Mouse (Mus musculus) neural tube, embryonic 14.5 days (tissue): ENCODE measurements around the gene Hist1h3h. TPM values are rescaled to one million over a fixed set of nuclear protein-coding genes. Genes with fewer than 3 reads are reported as not detected.
A peak's percentile ranks its signal among the peaks of the same experiment; 100 is the strongest.
"Not testable (repeated sequence)": the region's sequence is repeated elsewhere in the genome, so short reads cannot be mapped to it uniquely, and the experiment has no call there.

Source experiments
- ATAC-seq: fragments of 200-750 bp; cut with Nextera tagmentation; 2 replicates; pipeline ENCODE4 v1.8.0; 2017; ENCODE audit warnings: low read depth, mild to moderate bottlenecking, moderate TSS enrichment, moderate library complexity
- H3K27ac ChIP-seq: fragments of 300-500 bp; sonication (generic); 2 replicates; pipeline ENCODE4 v1.5.1; 2014; ENCODE audit warnings: low read depth, mild to moderate bottlenecking, control low read depth, low read length, moderate library complexity, mixed read lengths
- H3K27me3 ChIP-seq: fragments of 300-500 bp; sonication (generic); 2 replicates; pipeline ENCODE4 v1.6.1; 2014; ENCODE audit warnings: low read length; ENCODE audit not compliant: control insufficient read depth, insufficient read depth
- H3K36me3 ChIP-seq: fragments of 300-500 bp; sonication (generic); 2 replicates; pipeline ENCODE4 v1.6.1; 2014; ENCODE audit warnings: low read length, mixed read lengths; ENCODE audit not compliant: control insufficient read depth, insufficient read depth
- H3K4me1 ChIP-seq: fragments of 300-500 bp; sonication (generic); 2 replicates; pipeline ENCODE4 v1.6.1; 2014; ENCODE audit warnings: low read length; ENCODE audit not compliant: control insufficient read depth, insufficient read depth
- H3K4me2 ChIP-seq: fragments of 300-500 bp; sonication (generic); 2 replicates; pipeline ENCODE4 v1.6.1; 2014; ENCODE audit warnings: mild to moderate bottlenecking, low read depth, low read length, control low read depth
- H3K4me3 ChIP-seq: fragments of 300-500 bp; sonication (generic); 2 replicates; pipeline ENCODE4 v1.5.1; 2014; ENCODE audit warnings: low read depth, low read length, control low read depth, mixed read lengths
- H3K9ac ChIP-seq: fragments of 300-500 bp; sonication (generic); replicated peaks from 2 replicates; pipeline ENCODE4 v1.6.1; 2014; ENCODE audit warnings: low read depth, mild to moderate bottlenecking, control low read depth, low read length, mixed read lengths
- H3K9me3 ChIP-seq: fragments of 300-500 bp; sonication (generic); 2 replicates; pipeline ENCODE4 v1.6.1; 2016; ENCODE audit warnings: low read length; ENCODE audit not compliant: control insufficient read depth
- WGBS: fragments of 180-500 bp; shearing (Covaris S2); extraction: QIAGEN DNeasy Blood & Tissue Kit; methylation state at CpG from one replicate; pipeline ENCODE4 v1.1.7; 2014; 5-methylcytosine and 5-hydroxymethylcytosine counted together
- polyA plus RNA-seq: library from polyadenylated mRNA; unstranded; fragments of >200 nt; fragmentation: Nextera tagmentation; extraction: Ambion mirVana; gene quantifications from 2 replicates; pipeline ENCODE4 v1.2.1, GENCODE M21; 2014

Gene Hist1h3h
- polyA plus RNA-seq, 1 experiment from 2014 or later = 0.79 TPM

DNA sequence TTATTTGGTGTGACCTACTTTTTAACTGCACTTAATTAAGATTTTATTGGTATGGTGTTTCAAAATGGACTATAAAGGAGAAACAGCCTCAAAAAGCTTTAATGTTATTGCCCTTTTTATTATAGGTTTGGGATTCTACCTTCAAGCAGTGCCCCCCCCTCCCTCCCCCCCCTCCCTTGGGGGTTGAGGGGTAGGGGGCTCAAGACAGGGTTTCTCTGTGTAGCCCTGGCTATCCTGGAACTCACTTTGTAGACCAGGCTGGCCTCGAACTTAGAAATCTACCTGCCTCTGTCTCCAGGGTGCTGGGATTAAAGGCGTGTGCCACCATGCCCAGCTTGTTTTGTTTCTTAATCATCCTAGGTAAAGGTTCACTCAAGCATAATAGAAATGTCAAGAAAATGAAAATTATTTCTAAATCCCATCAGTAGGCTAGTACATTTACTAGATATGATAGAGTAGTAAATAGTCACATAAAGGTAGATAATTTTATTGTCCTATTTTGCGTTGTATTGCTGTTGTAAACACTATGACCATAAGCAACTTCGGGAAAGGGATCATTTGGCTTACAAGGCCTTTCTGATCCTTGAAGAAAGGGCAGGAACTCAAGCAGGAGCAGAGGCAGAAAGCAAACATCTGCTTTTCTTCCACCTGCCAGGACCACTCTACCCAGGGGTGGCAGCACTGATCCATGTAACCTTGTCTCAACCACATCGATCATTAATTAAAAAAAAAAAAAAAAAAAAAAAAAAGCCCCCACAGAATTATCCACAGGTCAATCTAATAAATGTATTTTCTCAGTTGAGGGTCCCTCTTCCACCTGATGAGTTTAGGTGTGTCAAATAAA, 5.8 kb downstream of the Hist1h3h start:
- Histone ChIP-seq H3K9ac (no peak overlapping the region), H3K36me3 (no peaks in the 10 kb centered on the region), H3K9me3 (no peaks in the 10 kb centered on the region), H3K27ac (no peak overlapping the region), H3K4me3 (no peak overlapping the region), H3K4me1 (peaks cover 14% of the 10 kb centered on the region), H3K4me2 (peak overlapping the region; percentile 54; the same call in 1 of the 2 replicates), H3K27me3 (no peaks in the 10 kb centered on the region)
- ATAC-seq = no peak
- WGBS = 27% methylated on average over 5 of the region's 5 CpGs

DNA sequence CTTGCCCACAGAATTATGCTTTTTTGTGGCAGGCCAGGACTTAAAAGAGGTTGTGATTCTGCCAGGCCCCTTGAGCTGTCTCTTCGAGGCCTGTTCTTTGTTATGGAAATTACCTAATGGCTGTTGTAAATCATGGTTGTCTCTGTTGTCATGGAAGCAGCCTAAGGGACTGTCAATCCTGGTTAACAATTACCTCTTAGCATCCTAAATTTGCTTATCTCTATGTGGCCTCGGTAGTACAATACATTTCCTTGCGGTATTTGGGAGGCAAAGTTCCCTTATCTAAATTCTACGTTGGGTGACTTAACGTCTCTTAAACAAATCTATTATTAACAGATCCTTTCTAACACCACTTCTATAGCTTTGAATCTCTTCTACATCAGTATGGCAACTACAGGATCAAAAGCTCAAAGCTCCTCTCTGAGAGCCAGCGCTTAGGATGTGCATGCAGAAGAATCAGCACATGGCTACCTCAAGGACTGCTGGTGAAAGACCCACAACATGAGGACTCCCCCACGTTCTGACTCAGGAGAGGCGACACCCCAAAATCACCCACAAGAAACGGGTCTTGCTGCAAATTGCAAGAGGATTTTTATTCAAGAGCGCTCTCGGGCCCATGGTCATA, 10.6 kb downstream of the Hist1h3h start:
- Histone ChIP-seq H3K27me3 (no peaks in the 10 kb centered on the region), H3K4me2 (no peak overlapping the region), H3K9me3 (no peaks in the 10 kb centered on the region), H3K4me1 (no peaks in the 10 kb centered on the region), H3K4me3 (no peak overlapping the region), H3K27ac (no peak overlapping the region), H3K9ac (no peak overlapping the region), H3K36me3 (no peaks in the 10 kb centered on the region)
- peak; percentile 69; the same call in 1 of the 2 replicates for ATAC-seq
- 10% methylated on average over 10 of the region's 11 CpGs for WGBS

DNA sequence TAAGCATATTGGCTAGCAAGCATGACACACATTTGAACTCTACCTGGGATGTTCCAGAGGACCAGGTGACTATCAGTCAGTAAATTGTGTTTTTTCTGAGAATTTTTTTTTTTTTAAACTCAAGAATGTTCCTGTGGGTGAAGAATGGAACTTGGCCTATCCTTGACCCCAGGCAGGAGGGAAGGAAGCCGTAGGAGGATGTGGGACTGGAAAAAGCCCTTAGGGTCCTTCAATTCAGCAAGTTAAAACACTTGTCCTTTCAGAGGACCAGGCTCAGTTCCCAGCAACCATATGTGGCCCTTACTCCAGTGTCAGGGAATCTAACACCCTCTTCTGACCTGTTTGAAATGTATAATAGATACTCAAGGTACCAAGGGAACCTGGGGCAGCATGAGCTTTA, 12.1 kb downstream of the Hist1h3h start:
- no peak for ATAC-seq
- Histone ChIP-seq H3K36me3 (no peaks in the 10 kb centered on the region), H3K9ac (no peak overlapping the region), H3K4me1 (no peaks in the 10 kb centered on the region), H3K27ac (no peak overlapping the region), H3K4me3 (no peak overlapping the region), H3K27me3 (no peaks in the 10 kb centered on the region), H3K9me3 (no peaks in the 10 kb centered on the region), H3K4me2 (no peak overlapping the region)
- 71% methylated on average over 1 of the region's 1 CpGs for WGBS

DNA sequence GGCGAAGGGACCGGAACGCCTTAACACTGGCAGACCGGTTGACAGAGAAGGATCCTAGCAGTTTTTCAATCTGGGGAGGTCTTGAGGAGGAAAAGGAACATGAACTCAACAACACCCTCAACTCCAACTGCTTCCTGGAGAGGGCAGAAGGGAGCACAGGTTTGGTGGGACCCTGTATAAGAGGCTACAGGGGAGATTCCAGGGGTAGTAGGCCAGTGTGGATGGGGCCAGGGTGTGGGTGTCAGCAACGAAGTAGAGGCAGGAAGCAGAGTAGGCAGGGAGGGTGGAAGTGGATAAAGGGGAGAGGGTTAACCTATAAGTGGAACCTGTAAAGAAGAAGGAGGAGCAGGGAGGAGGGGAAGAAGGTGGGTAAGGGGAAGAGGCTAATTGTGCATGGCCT, 16.0 kb downstream of the Hist1h3h start:
- Histone ChIP-seq H3K4me1 (peaks cover 7% of the 10 kb centered on the region; the same call in 1 of the 2 replicates), H3K4me3 (no peak overlapping the region), H3K4me2 (no peak overlapping the region), H3K9ac (peak overlapping the region; percentile 1; the same call in 1 of the 2 replicates), H3K9me3 (no peaks in the 10 kb centered on the region), H3K27ac (peak overlapping the region; percentile 98), H3K36me3 (no peaks in the 10 kb centered on the region), H3K27me3 (no peaks in the 10 kb centered on the region)
- peak; percentile 15; the same call in 1 of the 2 replicates for ATAC-seq
- 66% methylated on average over 5 of the region's 5 CpGs for WGBS

DNA sequence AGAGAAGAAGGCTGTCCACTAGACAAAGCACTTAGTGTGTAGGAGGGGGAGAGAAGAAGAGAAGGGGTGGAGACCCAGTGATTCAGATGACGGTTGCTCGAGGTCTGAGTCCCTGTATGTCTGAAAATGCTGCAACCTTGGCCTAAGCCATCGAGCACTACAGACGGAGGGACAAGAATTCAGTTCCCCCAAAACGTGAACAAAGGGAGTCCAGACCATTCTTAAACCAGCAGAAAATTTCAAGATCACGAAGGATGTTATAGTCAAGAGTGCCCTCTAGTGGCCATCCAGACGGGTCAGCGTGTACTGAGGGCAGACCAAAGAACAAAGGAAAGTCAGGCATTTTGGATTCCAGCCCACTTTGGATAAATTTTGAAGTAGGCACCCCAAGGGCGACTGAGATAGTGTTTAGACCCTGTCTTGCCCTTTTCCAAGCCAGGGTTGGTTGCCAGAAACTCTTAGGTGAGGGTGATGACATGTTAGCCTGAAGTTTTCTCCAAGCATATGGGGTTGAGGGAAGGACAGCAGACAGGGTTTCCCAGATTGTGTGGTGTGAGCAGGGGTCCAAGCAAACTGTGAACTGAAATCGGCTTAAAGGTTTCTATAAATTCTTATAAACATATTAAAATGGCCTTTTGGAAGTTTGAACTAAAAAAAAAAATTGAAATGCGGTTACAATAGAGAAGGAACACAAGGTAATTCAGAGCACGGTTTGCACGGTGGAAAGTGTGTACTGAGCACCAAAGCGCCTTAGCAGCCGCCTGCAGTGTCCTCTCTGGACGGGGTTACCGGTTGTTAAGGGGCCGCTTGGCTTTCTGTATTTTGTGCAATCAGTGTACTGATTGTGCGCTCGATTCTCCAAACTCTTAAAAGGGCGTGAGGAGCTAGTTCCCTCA, 16.8 kb downstream of the Hist1h3h start:
- Histone ChIP-seq H3K27ac (peak overlapping the region; percentile 98), H3K27me3 (no peaks in the 10 kb centered on the region), H3K4me2 (peak overlapping the region; percentile 78), H3K4me3 (peak overlapping the region; percentile 48), H3K36me3 (no peaks in the 10 kb centered on the region), H3K4me1 (peaks cover 7% of the 10 kb centered on the region; the same call in 1 of the 2 replicates), H3K9ac (peak overlapping the region; percentile 56), H3K9me3 (no peaks in the 10 kb centered on the region)
- 0% methylated on average over 21 of the region's 21 CpGs for WGBS
- ATAC-seq = peak; percentile 84

DNA sequence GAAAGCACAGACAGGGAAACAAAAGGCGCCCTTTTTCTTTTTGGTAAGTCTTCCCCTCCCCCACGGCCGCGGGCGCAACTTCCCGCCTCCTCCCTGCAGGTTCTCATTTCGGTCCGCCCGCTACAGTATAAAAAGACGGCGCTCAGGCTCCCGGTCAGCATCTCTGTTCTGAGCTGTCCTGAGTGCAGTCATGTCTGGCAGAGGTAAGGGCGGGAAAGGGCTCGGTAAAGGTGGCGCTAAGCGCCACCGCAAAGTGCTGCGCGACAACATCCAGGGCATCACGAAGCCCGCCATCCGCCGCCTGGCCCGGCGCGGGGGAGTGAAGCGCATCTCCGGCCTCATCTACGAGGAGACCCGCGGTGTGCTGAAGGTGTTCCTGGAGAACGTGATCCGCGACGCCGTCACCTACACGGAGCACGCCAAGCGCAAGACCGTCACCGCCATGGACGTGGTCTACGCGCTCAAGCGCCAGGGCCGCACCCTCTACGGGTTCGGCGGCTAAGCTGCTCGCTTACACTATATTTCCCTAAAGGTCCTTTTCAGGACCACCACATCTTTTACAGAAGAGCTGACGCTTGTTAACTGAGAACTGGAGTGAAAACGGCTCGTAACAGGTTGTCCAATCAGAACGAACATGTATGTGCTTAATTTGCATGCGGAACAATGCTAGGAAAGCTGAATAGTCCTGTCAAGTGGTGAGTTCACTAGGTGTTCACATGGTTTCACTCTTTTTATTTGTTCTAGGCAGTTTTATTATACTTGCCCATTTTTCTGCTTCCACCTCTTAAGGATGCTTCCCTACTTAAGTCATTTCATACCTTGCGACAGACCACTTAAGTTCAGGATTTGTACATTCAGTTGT, 17.7 kb downstream of the Hist1h3h start, which contains the start of gene Hist1h4j:
Gene Hist1h4j (plus strand): TSS at position 159 of the 862 bp plus-strand sequence.
- Histone ChIP-seq H3K4me2 (peak within 1 kb of the TSS; percentile 78), H3K4me3 (peak within 1 kb of the TSS; percentile 48), H3K9ac (peak within 1 kb of the TSS; percentile 56), H3K27ac (peak within 1 kb of the TSS; percentile 98)
- whole genome bisulfite sequencing = under 1% methylated on average over 43 of the region's 56 CpGs
- H3K27me3 ChIP-seq, H3K36me3 ChIP-seq, H3K9me3 ChIP-seq, H3K4me1 ChIP-seq: not testable (repeated sequence)
- peak; percentile 91 for ATAC-seq

DNA sequence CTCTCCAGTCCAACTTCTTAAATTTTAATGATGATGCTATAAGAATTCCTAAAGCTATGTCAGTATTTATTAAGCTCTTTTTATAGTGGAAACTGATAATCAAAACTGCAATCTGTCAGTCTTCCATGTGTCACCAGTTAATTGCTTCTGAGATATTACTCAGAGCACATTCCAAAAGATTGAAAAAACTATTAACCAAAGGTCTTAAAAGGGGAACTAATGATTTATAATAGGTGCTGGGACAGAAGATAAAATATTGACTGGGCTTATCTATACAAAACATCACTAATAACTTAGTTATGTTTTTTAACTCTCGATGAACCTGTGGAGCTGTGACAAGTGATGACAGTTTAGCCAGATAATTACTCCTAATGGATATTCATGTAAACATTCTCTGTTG, 27.5 kb downstream of the Hist1h3h start:
- no peak overlapping the region for H3K4me2 ChIP-seq
- no peak overlapping the region for H3K27ac ChIP-seq
- no peaks in the 10 kb centered on the region for H3K27me3 ChIP-seq
- H3K9me3 ChIP-seq = no peaks in the 10 kb centered on the region
- 88% methylated on average over 1 of the region's 1 CpGs for WGBS
- H3K9ac ChIP-seq = no peak overlapping the region
- no peaks in the 10 kb centered on the region for H3K36me3 ChIP-seq
- no peak for ATAC-seq
- peaks cover 19% of the 10 kb centered on the region for H3K4me1 ChIP-seq
- no peak overlapping the region for H3K4me3 ChIP-seq
